15 mouse cellular contexts compared by ENCODE assay signal in the genomic region with DNA sequence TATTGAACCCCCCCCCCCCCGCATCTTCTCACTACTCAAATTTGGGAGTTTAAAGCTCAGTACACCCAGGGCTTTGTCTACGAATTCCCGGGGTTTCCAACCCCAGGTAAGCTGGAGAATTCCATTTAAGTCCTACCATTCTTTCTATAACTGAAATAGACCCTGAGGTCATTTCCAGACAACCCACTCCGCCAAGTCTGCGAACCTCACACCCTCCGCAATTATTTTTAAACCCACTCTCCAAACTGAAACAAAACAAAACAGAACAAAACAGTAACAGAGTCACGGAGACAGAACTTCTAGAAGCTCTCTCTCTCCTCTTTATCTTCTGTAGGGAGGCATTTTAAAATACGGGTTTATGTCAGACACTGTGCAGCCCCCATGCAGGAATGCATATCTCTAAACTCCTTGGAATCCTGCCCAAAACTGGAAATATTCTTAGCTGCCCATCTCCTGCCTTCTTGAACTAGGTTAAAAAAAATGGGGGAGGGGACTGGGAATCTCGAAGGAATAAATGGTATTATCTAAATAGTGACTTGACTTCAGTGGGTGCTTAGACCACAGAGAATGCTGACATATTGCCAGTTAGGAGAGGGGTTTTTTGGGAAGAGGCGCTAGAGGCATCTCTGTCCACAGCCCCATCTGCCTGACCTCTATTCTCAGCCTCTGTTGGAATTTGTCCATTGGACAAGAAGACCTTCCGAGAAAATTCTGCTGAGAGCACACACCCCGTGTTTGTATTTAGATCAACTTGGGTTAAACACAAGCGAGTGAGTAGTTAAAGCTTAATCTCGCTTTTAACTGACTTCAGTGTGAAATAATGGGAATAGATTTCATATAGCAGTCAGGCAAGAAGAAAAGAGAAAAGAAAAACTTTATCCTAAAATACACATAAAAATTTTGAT. TPM values are rescaled to one million over a fixed set of nuclear protein-coding genes. Genes with fewer than 3 reads are reported as not detected.
DNase-seq lines count a peak whose midpoint lies in the region; ATAC-seq lines count a peak whose summit lies in the region.
"Had no signal": no experiment of that assay in that cellular context is flagged by ENCODE, and none has a peak within 500 bp of the region (broad histone marks: within the 10 kb centered on the region; RNA-seq: fewer than 3 reads in every experiment).

No protein-coding gene starts in this region.

- no peak overlapping the region for H3K9ac ChIP-seq in liver, embryonic 11.5 days (ENCODE audit: low read depth, low read length)
- H3K9ac ChIP-seq in intestine, embryonic 15.5 days, result no peak overlapping the region
- no peak overlapping the region for H3K9ac ChIP-seq in stomach, embryonic 15.5 days
- H3K9ac ChIP-seq: forebrain, embryonic 13.5 days had no signal

- peaks cover 5% of the 10 kb centered on the region; the same call in 1 of the 2 replicates for H3K4me1 ChIP-seq in liver, embryonic 11.5 days (replicated peaks; ENCODE audit: control insufficient read depth, insufficient read depth, low read length)
- peaks cover 19% of the 10 kb centered on the region for H3K4me1 ChIP-seq in intestine, embryonic 15.5 days (replicated peaks)
- peaks cover 22% of the 10 kb centered on the region for H3K4me1 ChIP-seq in stomach, embryonic 15.5 days

- DNase-seq in heart, adult 11 months, result peak; percentile 88
- no peak for DNase-seq in heart, postnatal 25 days (ENCODE audit: low spot score)
- DNase-seq in liver, embryonic 11.5 days (ENCODE audit: low spot score), result no peak
- no peak for DNase-seq in liver
- DNase-seq in cerebellum, postnatal 4 days (ENCODE audit: low spot score in 2 of 2), result no peak
- DNase-seq in thymus, postnatal 10 days (ENCODE audit: low spot score in 2 of 2), result no peak
- DNase-seq: adrenal gland, postnatal 36 days; cerebellum, adult 18-20 months; gastrocnemius, postnatal 10 days; left cerebral cortex, postnatal 4 days had no signal

- H3K4me3 ChIP-seq in liver, embryonic 11.5 days (ENCODE audit: low read depth, low read length), result no peak overlapping the region
- H3K4me3 ChIP-seq in intestine, embryonic 15.5 days (replicated peaks), result no peak overlapping the region
- no peak overlapping the region for H3K4me3 ChIP-seq in stomach, embryonic 15.5 days (replicated peaks)
- H3K4me3 ChIP-seq: forebrain, embryonic 13.5 days had no signal

- ATAC-seq in liver, embryonic 11.5 days (replicated peaks; ENCODE audit: low FRiP score), result no peak
- ATAC-seq in intestine, embryonic 15.5 days, result no peak
- no peak for ATAC-seq in stomach, embryonic 15.5 days (ENCODE audit: insufficient read depth, low FRiP score, low read depth)
- ATAC-seq: forebrain, embryonic 13.5 days; hindbrain, embryonic 16.5 days had no signal

- H3K9me3 ChIP-seq in liver, embryonic 11.5 days (ENCODE audit: control insufficient read depth, low read length), result no peaks in the 10 kb centered on the region
- no peaks in the 10 kb centered on the region for H3K9me3 ChIP-seq in intestine, embryonic 15.5 days
- H3K9me3 ChIP-seq in stomach, embryonic 15.5 days, result no peaks in the 10 kb centered on the region
- H3K9me3 ChIP-seq: forebrain, embryonic 13.5 days had no signal

- H3K4me2 ChIP-seq in liver, embryonic 11.5 days, result no peak overlapping the region
- H3K4me2 ChIP-seq in intestine, embryonic 15.5 days (replicated peaks), result peak overlapping the region; percentile 7; the same call in 1 of the 2 replicates
- H3K4me2 ChIP-seq in stomach, embryonic 15.5 days, result peak overlapping the region; percentile 21; the same call in 1 of the 2 replicates
- H3K4me2 ChIP-seq: forebrain, embryonic 13.5 days had no signal

- H3K27me3 ChIP-seq in liver, embryonic 11.5 days (replicated peaks; ENCODE audit: control insufficient read depth, insufficient read depth, low read length), result no peaks in the 10 kb centered on the region
- H3K27me3 ChIP-seq in intestine, embryonic 15.5 days (replicated peaks), result no peaks in the 10 kb centered on the region
- no peaks in the 10 kb centered on the region for H3K27me3 ChIP-seq in stomach, embryonic 15.5 days (replicated peaks)
- H3K27me3 ChIP-seq: forebrain, embryonic 13.5 days had no signal

- intact Hi-C loops in heart, postnatal 25 days (cut with DNase I), result no loop called here

- no peaks in the 10 kb centered on the region; the same call in 1 of the 2 replicates for H3K36me3 ChIP-seq in liver, embryonic 11.5 days (ENCODE audit: control insufficient read depth, insufficient read depth, low read length)
- peaks cover 5% of the 10 kb centered on the region; the same call in 1 of the 2 replicates for H3K36me3 ChIP-seq in intestine, embryonic 15.5 days
- H3K36me3 ChIP-seq in stomach, embryonic 15.5 days, result peaks cover 12% of the 10 kb centered on the region; the same call in 1 of the 2 replicates

- peak overlapping the region; percentile 30; the same call in 1 of the 2 replicates for H3K27ac ChIP-seq in liver, embryonic 11.5 days (ENCODE audit: low read depth, low read length)
- H3K27ac ChIP-seq in intestine, embryonic 15.5 days, result 0 out of 2 replicates have a peak overlapping the region, but pooled peaks have one; percentile 49
- peak overlapping the region; percentile 65 for H3K27ac ChIP-seq in stomach, embryonic 15.5 days
- H3K27ac ChIP-seq: forebrain, embryonic 13.5 days had no signal

- WGBS in liver, embryonic 11.5 days, result 62% methylated on average over 14 of the region's 14 CpGs
- 36% methylated on average over 14 of the region's 14 CpGs for whole genome bisulfite sequencing in intestine, embryonic 15.5 days
- WGBS in stomach, embryonic 15.5 days, result 32% methylated on average over 14 of the region's 14 CpGs

RNA-seq across cellular contexts. Expression of gene A930033H14Rik, which starts 50.3 kb away (rescaled TPM):
- 1 to 10 TPM in 1 of 2 experiments, under 1 TPM in 1; 0.92 to 1.8 TPM for total RNA-seq in heart, postnatal 25 days (2021)
- polyA plus RNA-seq in liver, embryonic 11.5 days (2014; fragmentation: Nextera tagmentation; extraction: Ambion mirVana), result 1.1 and 1.6 TPM in 2 replicates
- 1.8 TPM in 2 replicates for polyA plus RNA-seq in intestine, embryonic 15.5 days (2015; fragmentation: Nextera tagmentation; extraction: Ambion mirVana)
- 2.7 TPM in 2 replicates for polyA plus RNA-seq in stomach, embryonic 15.5 days (2015; fragmentation: Nextera tagmentation; extraction: Ambion mirVana)
- total RNA-seq: monocyte, adult 5-6 weeks had no signal
